ENCODE assay signal across 23 mouse cellular contexts in genomic region chr8:94973270-94973669, GRCm38 (mm10). TPM values are rescaled to one million over a fixed set of nuclear protein-coding genes. Genes with fewer than 3 reads are reported as not detected.
A peak's percentile ranks its signal among the peaks of the same experiment; 100 is the strongest.
DNase-seq lines count a peak whose midpoint lies in the region; ATAC-seq and TF ChIP-seq lines count a peak whose summit lies in the region.
"Had no signal": no experiment of that assay in that cellular context is flagged by ENCODE, and none has a peak within 500 bp of the region (broad histone marks: within the 10 kb centered on the region; RNA-seq: fewer than 3 reads in every experiment).

No protein-coding gene starts in this region.

- DNase-seq in kidney, adult 9 months = no peak
- DNase-seq in thymus, postnatal 4 days = peak; percentile 57
- no peak for DNase-seq in adipocyte (ENCODE audit: low spot score)
- no peak for DNase-seq in liver, postnatal 0 days
- DNase-seq in heart, postnatal 36 days = no peak
- DNase-seq: adrenal gland, postnatal 10 days; cerebellum, adult 9-10 months; gastrocnemius, postnatal 25 days; kidney, postnatal 14 days; lung, adult 2 months; right cerebral cortex, postnatal 14 days; spleen, adult 18-20 months had no signal

- no peaks in the 10 kb centered on the region for H3K36me3 ChIP-seq in kidney, embryonic 15.5 days
- H3K36me3 ChIP-seq in liver, postnatal 0 days (replicated peaks; ENCODE audit: insufficient read depth, low read length) = no peaks in the 10 kb centered on the region
- H3K36me3 ChIP-seq: embryonic facial prominence, embryonic 13.5 days; forebrain, embryonic 15.5 days; hindbrain, embryonic 13.5 days; midbrain, embryonic 13.5 days; neural tube, embryonic 13.5 days had no signal

- 0 out of 2 replicates have a peak overlapping the region, but pooled peaks have one; percentile 81 for H3K27ac ChIP-seq in kidney, embryonic 15.5 days
- H3K27ac ChIP-seq in liver, postnatal 0 days (ENCODE audit: low read depth) = no peak overlapping the region
- H3K27ac ChIP-seq: embryonic facial prominence, embryonic 13.5 days; forebrain, embryonic 15.5 days; hindbrain, embryonic 13.5 days; left cerebral cortex, adult 2 months; midbrain, embryonic 13.5 days; neural tube, embryonic 13.5 days had no signal

- TF ChIP-seq EP300 in liver, postnatal 0 days (IDR thresholded peaks at IDR 0.05; ENCODE audit: low read depth) = no peak

- ATAC-seq in kidney, embryonic 15.5 days (replicated peaks; ENCODE audit: low FRiP score) = no peak
- peak; percentile 53 for ATAC-seq in common myeloid progenitor, adult 5-6 weeks (replicated peaks; ENCODE audit: low read depth, poor library complexity, severe bottlenecking)
- 0 out of 2 replicates have a peak, but pooled peaks have one; percentile 9 for ATAC-seq in megakaryocyte-erythroid progenitor cell, adult 5-6 weeks (replicated peaks; ENCODE audit: low FRiP score, low TSS enrichment, poor library complexity, severe bottlenecking)
- no peak for ATAC-seq in liver, postnatal 0 days
- ATAC-seq: forebrain, embryonic 15.5 days; midbrain, embryonic 13.5 days had no signal

- H3K9me3 ChIP-seq in kidney, embryonic 15.5 days (replicated peaks) = no peaks in the 10 kb centered on the region
- H3K9me3 ChIP-seq in liver, postnatal 0 days (ENCODE audit: low read length) = no peaks in the 10 kb centered on the region
- H3K9me3 ChIP-seq: embryonic facial prominence, embryonic 13.5 days; forebrain, embryonic 15.5 days; hindbrain, embryonic 13.5 days; midbrain, embryonic 13.5 days; neural tube, embryonic 13.5 days had no signal

- H3K9ac ChIP-seq in kidney, embryonic 15.5 days = no peak overlapping the region
- no peak overlapping the region for H3K9ac ChIP-seq in liver, postnatal 0 days (replicated peaks)
- H3K9ac ChIP-seq: embryonic facial prominence, embryonic 13.5 days; forebrain, embryonic 15.5 days; hindbrain, embryonic 13.5 days; midbrain, embryonic 13.5 days; neural tube, embryonic 13.5 days had no signal

- no peak overlapping the region for H3K4me3 ChIP-seq in kidney, embryonic 15.5 days (replicated peaks)
- no peak overlapping the region for H3K4me3 ChIP-seq in liver, postnatal 0 days (ENCODE audit: low read depth, low read length)
- H3K4me3 ChIP-seq: embryonic facial prominence, embryonic 13.5 days; forebrain, embryonic 15.5 days; hindbrain, embryonic 13.5 days; left cerebral cortex, adult 2 months; midbrain, embryonic 13.5 days; neural tube, embryonic 13.5 days had no signal

- H3K4me1 ChIP-seq in kidney, embryonic 15.5 days = peaks cover 43% of the 10 kb centered on the region
- H3K4me1 ChIP-seq in liver, postnatal 0 days (ENCODE audit: insufficient read depth) = peaks cover 44% of the 10 kb centered on the region

- no peak for TF ChIP-seq CTCF in liver, postnatal 0 days (IDR thresholded peaks at IDR 0.05; ENCODE audit: low read depth)

- 75% methylated on average over 9 of the region's 9 CpGs for WGBS in kidney, embryonic 15.5 days
- WGBS in liver, postnatal 0 days (ENCODE audit: insufficient replicate concordance) = 44% methylated on average over 9 of the region's 9 CpGs

- intact Hi-C loops in heart, postnatal 36 days (cut with DNase I) = no loop called here

- H3K27me3 ChIP-seq in kidney, embryonic 15.5 days = 0 out of 2 replicates have a peak, but pooled peaks cover 3% of the 10 kb centered on the region
- H3K27me3 ChIP-seq in liver, postnatal 0 days (ENCODE audit: insufficient read depth, low read length) = no peaks in the 10 kb centered on the region
- H3K27me3 ChIP-seq: forebrain, embryonic 15.5 days; neural tube, embryonic 13.5 days had no signal

- H3K4me2 ChIP-seq in kidney, embryonic 15.5 days = no peak overlapping the region
- no peak overlapping the region for H3K4me2 ChIP-seq in liver, postnatal 0 days (ENCODE audit: low read depth, low read length)
- H3K4me2 ChIP-seq: embryonic facial prominence, embryonic 13.5 days; forebrain, embryonic 15.5 days; hindbrain, embryonic 13.5 days; liver, embryonic 11.5 days; midbrain, embryonic 13.5 days; neural tube, embryonic 13.5 days had no signal

RNA-seq across cellular contexts. Expression of gene Adgrg1, which starts 1.3 kb away (rescaled TPM):
- 41.7 and 44.8 TPM in 2 replicates for polyA plus RNA-seq in kidney, embryonic 15.5 days (2015; fragmentation: Nextera tagmentation; extraction: Ambion mirVana)
- 293 and 407 TPM in 2 replicates for total RNA-seq in common myeloid progenitor, adult 5-6 weeks (2017)
- 150 and 156 TPM in 2 replicates for total RNA-seq in megakaryocyte-erythroid progenitor cell, adult 5-6 weeks (2014; fragmentation: Nextera tagmentation)
- total RNA-seq in megakaryocyte-erythroid progenitor cell, adult 5-6 weeks (2017) = 85.4 and 123 TPM in 2 replicates
- polyA plus RNA-seq in liver, postnatal 0 days (2015; fragmentation: Nextera tagmentation; extraction: Ambion mirVana) = 34.0 and 35.4 TPM in 2 replicates
- 10 to 100 TPM; 42.5 to 62.0 TPM for total RNA-seq in heart, postnatal 36 days (2021)

RNA-seq across cellular contexts. Expression of gene Adgrg3, which starts 44.2 kb away (rescaled TPM):
- polyA plus RNA-seq in kidney, embryonic 15.5 days (2015; fragmentation: Nextera tagmentation; extraction: Ambion mirVana) = 4.8 TPM in 2 replicates
- 144 and 156 TPM in 2 replicates for total RNA-seq in common myeloid progenitor, adult 5-6 weeks (2017)
- 30.9 and 44.1 TPM in 2 replicates for total RNA-seq in megakaryocyte-erythroid progenitor cell, adult 5-6 weeks (2014; fragmentation: Nextera tagmentation)
- 20.4 and 46.4 TPM in 2 replicates for total RNA-seq in megakaryocyte-erythroid progenitor cell, adult 5-6 weeks (2017)
- polyA plus RNA-seq in liver, postnatal 0 days (2015; fragmentation: Nextera tagmentation; extraction: Ambion mirVana) = 8.9 and 9.6 TPM in 2 replicates
- total RNA-seq in heart, postnatal 36 days (2021) = 1 to 10 TPM; 1.9 to 2.1 TPM

RNA-seq across cellular contexts. Expression of gene Adgrg5, which starts 49.8 kb away (rescaled TPM):
- polyA plus RNA-seq in kidney, embryonic 15.5 days (2015; fragmentation: Nextera tagmentation; extraction: Ambion mirVana) = 0.05 and 0.13 TPM in 2 replicates
- 0.05 TPM in 1 of 2 replicates, not detected in the other for total RNA-seq in common myeloid progenitor, adult 5-6 weeks (2017)
- total RNA-seq in megakaryocyte-erythroid progenitor cell, adult 5-6 weeks (2014; fragmentation: Nextera tagmentation) = 0.69 and 1.4 TPM in 2 replicates
- total RNA-seq in megakaryocyte-erythroid progenitor cell, adult 5-6 weeks (2017) = 0.30 and 1.8 TPM in 2 replicates
- 0.13 and 0.18 TPM in 2 replicates for polyA plus RNA-seq in liver, postnatal 0 days (2015; fragmentation: Nextera tagmentation; extraction: Ambion mirVana)
- under 1 TPM; 0.24 to 0.31 TPM for total RNA-seq in heart, postnatal 36 days (2021)
- total RNA-seq: gastrocnemius, postnatal 25 days; left cerebral cortex, adult 2 months had no signal
- polyA plus RNA-seq: forebrain, embryonic 15.5 days; hindbrain, embryonic 13.5 days; limb, embryonic 11.5 days had no signal

RNA-seq across cellular contexts. Expression of gene Ccdc102a, which starts 55.4 kb away (rescaled TPM):
- 21.6 and 24.1 TPM in 2 replicates for polyA plus RNA-seq in kidney, embryonic 15.5 days (2015; fragmentation: Nextera tagmentation; extraction: Ambion mirVana)
- 0.58 and 2.2 TPM in 2 replicates for total RNA-seq in common myeloid progenitor, adult 5-6 weeks (2017)
- not detected in 2 replicates for total RNA-seq in megakaryocyte-erythroid progenitor cell, adult 5-6 weeks (2014; fragmentation: Nextera tagmentation)
- 0.85 and 1.1 TPM in 2 replicates for total RNA-seq in megakaryocyte-erythroid progenitor cell, adult 5-6 weeks (2017)
- 1.3 and 1.5 TPM in 2 replicates for polyA plus RNA-seq in liver, postnatal 0 days (2015; fragmentation: Nextera tagmentation; extraction: Ambion mirVana)
- total RNA-seq in heart, postnatal 36 days (2021) = 1 to 10 TPM; 6.8 to 6.9 TPM

Comparison
In these comparisons a context has a peak if more than half of its experiments do, and no peak if none do; other contexts are left out.
1. ATAC-seq: peak in common myeloid progenitor, adult 5-6 weeks (single experiment) and megakaryocyte-erythroid progenitor cell, adult 5-6 weeks (single experiment); none in kidney, embryonic 15.5 days (single experiment) and liver, postnatal 0 days (single experiment).
2. RNA of gene Adgrg3, which starts 44.2 kb away (total RNA-seq): 144 to 156 TPM in common myeloid progenitor, adult 5-6 weeks and 20.4 to 46.4 TPM in megakaryocyte-erythroid progenitor cell, adult 5-6 weeks; 1.9 to 2.1 TPM in heart, postnatal 36 days; every median in the first group is over 4 times any median in the second.